Mouse (Mus musculus): ENCODE results near the gene Rbbp7.
"Not testable (repeated sequence)": the region's sequence is repeated elsewhere in the genome, so short reads cannot be mapped to it uniquely, and the experiment has no call there.

Rbbp7 gene

DNA sequence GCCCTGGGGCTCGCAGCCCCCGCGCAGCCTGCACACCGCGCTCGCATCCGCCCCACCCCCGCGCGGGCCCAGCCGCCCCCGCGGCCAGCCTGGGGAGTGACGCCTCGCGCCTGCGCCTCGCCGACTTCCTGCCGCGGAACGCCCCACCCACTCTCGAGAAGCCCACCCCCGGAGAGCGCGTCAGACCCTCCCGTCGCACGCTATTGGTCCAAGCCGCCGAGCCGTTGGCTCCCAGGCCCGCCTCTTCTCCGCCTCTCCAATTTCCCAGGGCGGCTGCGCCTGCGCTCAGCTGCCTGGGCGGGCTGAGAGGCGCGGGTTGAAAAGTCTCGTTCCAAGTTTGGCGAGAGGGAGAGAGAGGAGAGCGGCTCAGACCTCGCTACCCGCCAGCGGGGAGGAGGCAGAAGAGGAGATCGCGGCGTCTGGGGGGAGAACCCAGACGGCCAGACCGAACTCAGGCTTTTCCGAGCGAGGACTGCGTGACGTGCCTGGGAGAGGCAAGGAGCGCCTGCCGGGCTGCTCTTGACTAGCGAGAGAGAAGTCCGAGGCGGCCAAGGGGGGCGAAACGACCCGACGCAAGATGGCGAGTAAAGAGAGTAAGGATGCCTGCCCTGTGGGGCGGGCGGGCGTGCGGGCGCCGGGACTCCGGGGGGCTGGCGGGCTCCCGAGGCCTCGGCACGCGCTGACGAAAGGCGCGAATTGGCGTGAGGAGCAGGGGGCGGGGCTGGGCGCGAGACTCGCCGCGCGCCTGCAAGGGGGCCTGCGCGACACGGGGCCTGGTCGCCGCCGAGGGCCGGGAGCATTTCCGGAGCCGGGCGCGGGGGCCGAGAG, at the start of gene Rbbp7:
Gene Rbbp7 (plus strand): TSS at position 288 of the 828 bp plus-strand sequence.
- DNase-seq: peak; percentile 90

DNA sequence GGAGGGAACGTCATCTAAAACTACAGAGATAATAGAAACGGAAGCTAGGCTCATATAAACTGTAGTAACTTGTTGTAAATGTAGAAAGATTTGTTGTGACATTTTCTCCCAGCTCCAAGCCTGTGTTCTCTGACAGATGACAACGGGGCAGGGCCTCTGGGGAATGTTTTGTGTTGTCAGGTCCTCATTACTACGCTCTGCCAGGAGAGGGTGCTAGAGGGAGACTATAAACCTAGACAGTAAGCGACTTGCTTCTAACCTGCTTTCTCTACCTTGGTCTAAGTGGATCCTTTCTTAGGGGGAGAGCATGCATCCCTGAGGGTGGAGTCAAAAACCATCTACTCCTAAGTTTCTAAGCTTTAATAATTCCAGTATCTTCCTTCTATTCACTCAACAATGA, 42.4 kb upstream of the Rbbp7 start:
- peak; percentile 47 for DNase-seq

- DNase-seq: peak; percentile 55
Observed at GRCm38 (mm10) chrX:162719615-162720014, 40.6 kb upstream of the Rbbp7 start.

- DNase-seq: no peak
Observed at GRCm38 (mm10) chrX:162727367-162727777, 32.8 kb upstream of the Rbbp7 start.

GRCm38 (mm10) chrX:162727795-162728194, 32.4 kb upstream of the Rbbp7 start:
- DNase-seq: no peak

- DNase-seq: no peak
Observed at GRCm38 (mm10) chrX:162728228-162728627, 32.0 kb upstream of the Rbbp7 start.

DNA sequence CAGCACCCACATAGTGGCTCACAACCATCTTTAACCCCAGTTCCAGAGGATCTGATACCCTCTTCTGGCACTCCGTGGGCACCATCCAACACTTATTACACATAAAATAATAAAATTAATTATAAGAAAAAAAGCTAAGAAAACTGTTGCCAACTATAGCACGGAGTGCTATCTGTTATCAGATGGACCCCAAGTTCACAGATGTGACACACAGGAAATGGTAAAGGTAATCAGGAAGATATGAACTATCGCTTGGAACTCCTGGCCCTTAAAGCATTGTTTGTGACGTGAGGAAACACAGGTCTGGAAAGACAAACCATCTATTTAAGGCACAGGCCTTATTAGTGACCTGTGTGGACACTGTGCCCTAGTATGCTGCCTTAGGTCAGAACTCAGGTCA, 30.2 kb upstream of the Rbbp7 start:
- no peak for DNase-seq

DNA sequence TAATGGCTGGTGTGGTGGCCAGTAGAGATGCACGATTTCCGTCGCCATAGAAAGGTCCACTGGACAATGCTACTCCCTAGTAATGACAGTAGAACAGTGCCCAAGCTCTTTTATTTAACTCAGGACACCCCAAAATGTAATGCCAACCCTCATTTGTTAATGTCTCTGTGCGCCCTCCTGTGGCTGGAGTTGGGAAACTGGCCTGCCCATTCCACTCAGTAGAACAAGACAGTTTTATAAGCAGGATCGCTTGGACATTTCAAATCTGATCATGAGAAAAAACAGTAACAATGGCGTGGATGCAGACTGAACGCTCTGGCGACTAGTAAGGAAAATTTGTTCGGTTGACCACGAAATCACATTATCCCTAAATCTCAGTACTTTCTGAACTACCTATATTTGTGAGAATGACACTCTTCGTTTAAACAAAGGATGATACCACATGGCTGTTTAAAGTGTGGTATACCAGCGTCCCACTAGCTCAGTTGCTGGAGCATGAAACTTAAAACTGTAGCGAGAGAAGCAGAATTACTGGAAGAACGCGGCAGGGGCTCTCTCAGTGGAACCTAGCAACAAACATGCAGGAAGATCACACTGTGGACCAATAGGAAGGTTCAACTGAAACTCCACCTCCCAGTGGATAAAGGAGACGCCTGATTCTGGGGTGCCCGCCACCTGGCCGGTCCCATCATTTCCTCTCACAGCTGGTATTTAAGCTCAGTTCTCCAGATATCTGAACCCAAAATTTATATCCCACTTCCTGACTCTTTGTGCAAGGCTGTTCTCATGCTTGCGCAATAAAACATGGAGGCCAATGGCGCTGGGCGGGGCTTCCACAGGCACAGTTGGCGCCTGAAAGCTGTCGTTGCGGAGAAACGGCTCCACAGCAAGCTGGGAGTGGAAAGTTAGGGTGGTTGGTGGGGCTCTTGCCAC, 24.9 kb upstream of the Rbbp7 start:
- DNase-seq: peak; percentile 83

GRCm38 (mm10) chrX:162736140-162736659, 24.0 kb upstream of the Rbbp7 start:
- peak; percentile 34 for DNase-seq

- no peak for DNase-seq
Observed at GRCm38 (mm10) chrX:162748696-162749420, 11.3 kb upstream of the Rbbp7 start.

DNA sequence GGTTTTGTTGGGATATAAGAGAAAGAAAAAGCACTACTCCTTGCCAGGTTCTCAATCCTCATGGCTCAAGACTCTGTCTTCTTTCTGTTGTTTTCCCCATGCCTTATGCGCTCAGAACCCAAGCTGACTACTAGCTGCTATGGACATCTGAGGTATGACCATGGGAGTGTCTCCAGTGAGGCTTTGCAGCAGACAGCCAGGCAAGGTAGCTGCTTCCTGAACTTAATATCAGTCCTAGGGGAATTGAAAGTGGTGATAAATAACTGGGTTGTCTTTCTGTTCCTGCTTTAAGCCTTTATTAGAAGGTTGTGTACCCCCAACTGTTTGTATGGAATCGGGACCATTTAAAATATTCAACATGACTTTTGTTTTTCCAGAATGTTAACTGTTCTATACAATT, 7.8 kb upstream of the Rbbp7 start:
- DNase-seq: no peak

DNA sequence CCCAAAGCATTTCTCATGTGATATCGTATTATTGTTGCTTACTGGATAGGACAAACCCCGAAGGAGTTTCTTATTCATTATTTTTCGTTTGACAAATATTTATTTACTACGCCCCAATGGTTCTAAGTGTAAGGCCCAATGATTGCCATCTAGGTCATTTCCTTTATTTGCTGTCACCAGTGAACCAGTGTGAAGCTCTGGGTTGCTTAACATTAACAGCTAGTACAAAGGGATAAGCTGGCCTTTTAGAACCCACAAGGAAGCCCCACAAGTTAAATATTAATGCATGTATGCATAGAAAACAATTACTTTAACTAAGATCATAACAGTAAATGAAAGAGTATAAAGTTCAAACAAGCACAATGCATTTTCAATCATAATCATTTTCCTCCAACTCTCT, 5.9 kb upstream of the Rbbp7 start:
- no peak for DNase-seq

GRCm38 (mm10) chrX:162756058-162756457, 4.1 kb upstream of the Rbbp7 start:
- no peak for DNase-seq

- DNase-seq: no peak
Observed at GRCm38 (mm10) chrX:162759251-162760114, 719 bp upstream of the Rbbp7 start.

GRCm38 (mm10) chrX:162760958-162761515, 835 bp downstream of the Rbbp7 start:
- peak; percentile 39 for DNase-seq

GRCm38 (mm10) chrX:162761716-162762395, 1.7 kb downstream of the Rbbp7 start:
- DNase-seq: no peak

- no peak for DNase-seq
Observed at GRCm38 (mm10) chrX:162770726-162771125, 10.5 kb downstream of the Rbbp7 start.

- DNase-seq: no peak
Observed at GRCm38 (mm10) chrX:162788372-162788771, 28.2 kb downstream of the Rbbp7 start.

DNA sequence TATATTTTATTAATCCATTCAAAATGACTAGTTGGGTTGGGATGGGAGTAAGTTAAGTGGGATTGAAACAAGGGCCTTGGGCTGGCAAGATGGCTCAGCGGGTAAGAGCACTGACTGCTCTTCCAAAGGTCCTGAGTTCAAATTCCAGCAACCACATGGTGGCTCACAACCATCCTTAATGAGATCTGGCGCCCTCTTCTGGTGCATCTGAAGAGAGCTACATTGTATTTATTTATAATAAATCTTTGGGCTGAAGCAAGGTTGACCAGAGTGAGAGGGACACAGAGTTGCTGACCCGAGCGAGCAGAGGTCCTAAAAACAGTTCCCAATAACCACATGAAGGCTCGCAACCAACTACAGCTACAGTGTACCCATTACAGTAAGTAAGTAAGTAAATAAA, 31.2 kb downstream of the Rbbp7 start:
- not testable (repeated sequence) for DNase-seq

DNA sequence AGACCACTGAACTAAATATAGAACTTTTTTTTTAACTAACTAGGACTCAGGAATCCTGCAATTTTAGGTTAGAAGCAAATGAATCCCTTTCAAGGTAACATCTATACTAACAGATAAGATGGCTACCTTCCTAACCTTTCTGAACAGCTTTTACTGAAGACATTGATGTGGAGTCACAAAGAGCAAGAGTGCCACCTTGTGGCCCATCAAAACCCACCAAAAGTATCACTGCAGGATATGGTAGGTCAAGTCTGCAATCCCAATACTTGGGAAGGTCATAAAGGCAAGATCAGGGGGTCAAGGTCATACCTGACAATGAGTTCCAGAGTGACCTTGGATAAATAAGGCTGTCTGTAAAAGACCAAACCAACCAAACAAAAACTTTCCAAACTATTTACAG, 40.2 kb downstream of the Rbbp7 start:
- DNase-seq: peak; percentile 62

DNA sequence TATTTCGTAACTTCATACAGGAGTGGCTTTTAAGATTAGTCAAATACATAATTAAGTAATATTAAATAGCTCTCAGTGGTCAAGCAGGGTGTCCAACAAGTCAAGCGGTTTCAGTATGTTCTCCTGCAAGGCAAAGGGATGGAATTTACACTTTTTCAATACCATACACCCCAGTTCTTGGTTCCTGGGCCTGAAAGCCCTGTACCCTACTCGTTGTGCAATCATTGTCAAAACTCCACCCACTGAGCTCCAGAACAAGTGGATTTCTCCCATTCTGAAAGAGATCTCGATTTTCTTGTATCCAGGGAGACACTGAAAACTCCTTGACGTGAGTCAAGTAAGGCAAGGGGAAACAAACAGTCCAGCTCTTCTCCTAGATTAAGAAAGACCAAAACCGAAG, 67.8 kb downstream of the Rbbp7 start:
- DNase-seq: no peak
